Mouse (Mus musculus) Patski (cell line): ENCODE measurements at regions not wholly inside any gene's neighbourhood (a gene's known extent, or its start where the extent isn't known, plus 50 kb on each side); places are given as distances from the start of the nearest gene placed in this dataset.

Experiments used
- ATAC-seq: fragments of 100-300 bp; one replicate; pipeline ENCODE4 v1.8.0; 2021
- CTCF ChIA-PET: fragments of 350-600 bp; sonication (Branson Sonifier 250); formaldehyde crosslinking; loops from one replicate; lab custom pipeline; 2022; ENCODE audit warnings: inconsistent platforms; lab: Charles Lee
- POLR2A ChIA-PET: fragments of 350-600 bp; sonication (Branson Sonifier 250); formaldehyde crosslinking; loops from one replicate; lab custom pipeline; 2022; ENCODE audit warnings: antibody characterized with exemption, inconsistent platforms; lab: Charles Lee
- DNase-seq: peaks from one replicate; pipeline ENCODE4 v3.0.0-alpha.2; 2011; ENCODE audit warnings: low read depth, low spot score
- H3K27me3 ChIP-seq: fragments of 371-371 bp; one replicate; pipeline ENCODE4 v1.5.1; 2021
- CTCF ChIP-seq: fragments of 100-300 bp; IDR thresholded peaks from one replicate; pipeline ENCODE4 v1.5.1; 2021
- in situ Hi-C: fragments of 300-500 bp; cut with MboI; formaldehyde crosslinking; loops from 3 replicates; pipeline ENCODE4 v1.11.1; 2018; ENCODE audit warnings: low pct_unique_long_range_greater_than_20kb, mixed read lengths

DNA sequence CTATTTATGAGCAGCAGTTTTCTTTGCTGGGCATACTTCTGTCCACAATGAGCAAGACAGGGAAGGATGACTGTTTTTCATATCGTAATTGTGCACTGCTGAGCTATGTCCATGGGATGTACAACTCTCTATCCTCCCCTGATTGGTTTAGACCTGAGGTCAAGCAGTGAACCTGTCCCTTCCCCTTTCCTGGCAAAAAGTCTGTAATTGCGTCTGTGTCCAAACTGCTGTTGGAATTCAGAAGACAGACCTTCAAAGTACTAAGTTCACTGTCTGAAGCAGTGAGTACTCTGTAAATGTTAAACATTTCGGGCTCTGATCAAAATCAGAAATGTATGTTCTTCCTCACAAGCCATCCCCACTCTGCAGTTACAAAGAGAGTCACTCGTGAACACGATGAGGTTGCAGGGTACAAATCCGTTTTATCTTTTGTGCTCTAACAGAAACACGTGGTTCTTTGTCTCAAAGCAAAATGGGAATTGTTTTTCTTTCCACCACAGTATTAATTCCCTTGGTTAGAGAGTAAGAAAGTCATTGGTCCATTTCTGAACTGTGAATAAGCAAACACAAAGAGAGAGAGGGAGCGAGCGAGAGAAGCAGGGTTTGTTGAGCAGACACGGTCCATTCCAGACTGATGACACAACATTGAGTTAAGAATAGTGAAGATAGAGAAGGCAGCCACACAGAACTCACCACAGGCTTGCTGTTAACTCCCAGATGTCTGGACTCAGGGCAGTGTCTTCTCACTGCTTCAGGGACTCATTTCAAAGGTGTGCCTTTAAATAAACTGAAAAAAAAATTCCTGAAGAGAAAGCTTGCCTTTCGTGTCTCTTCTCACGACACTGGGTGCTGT is 70.4 kb upstream of the Ifne start:
- in situ Hi-C loops: no loop called here
- ChIA-PET POLR2A (interaction anchor here (0.9 to 6.4 kb wide), 7 partner anchors 14 to 107 kb away, joined by 3 to 61 read pairs (median 4); no protein-coding TSS in a partner anchor), CTCF (interaction anchor here (0.6 to 5.7 kb wide), 10 partner anchors 10 to 176 kb away, joined by 3 to 50 read pairs (median 4); no protein-coding TSS in a partner anchor)
- DNase-seq: peak; percentile 97
- no peak for TF ChIP-seq CTCF
- ATAC-seq: peak; percentile 98
- H3K27me3 ChIP-seq: no peaks in the 10 kb centered on the region

DNA sequence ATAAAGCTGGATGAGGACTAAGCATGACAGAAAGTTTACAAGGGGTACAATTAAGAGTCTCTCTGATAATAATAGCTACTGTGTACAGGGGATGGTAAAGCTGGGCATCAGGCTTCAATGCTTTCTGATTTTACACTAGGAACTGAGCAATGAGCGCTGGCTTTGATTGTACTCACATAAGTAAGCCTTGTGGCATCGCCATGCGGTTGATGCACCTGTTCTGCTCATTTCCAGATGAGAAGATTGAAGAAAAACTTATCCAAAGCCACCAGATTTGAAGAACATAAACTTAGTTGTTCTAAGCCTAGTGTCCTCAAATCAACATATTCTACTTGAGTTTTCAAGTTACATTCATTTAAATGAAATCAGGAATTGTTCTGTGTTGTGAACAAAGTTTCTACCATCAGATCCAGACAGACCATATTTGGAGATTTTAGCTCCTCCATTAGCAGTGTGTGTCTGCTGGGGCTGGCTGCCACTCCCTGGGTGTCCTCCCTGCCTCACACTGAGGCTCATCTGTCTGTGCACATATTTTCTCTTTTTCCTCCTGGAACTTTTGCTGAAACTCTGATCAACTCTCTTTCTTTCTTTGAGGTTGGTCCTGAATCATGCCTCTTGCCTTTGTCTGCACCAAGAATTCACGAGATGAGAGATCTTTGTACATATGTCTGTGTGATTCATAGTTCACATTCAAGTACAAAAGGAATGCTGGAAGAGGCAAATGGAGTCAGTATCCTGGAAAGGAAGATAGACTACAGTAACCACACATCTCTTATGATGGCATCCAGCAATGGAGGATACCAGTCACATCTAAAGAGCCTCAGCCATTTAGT is 68.2 kb upstream of the Ifne start:
- no peak for TF ChIP-seq CTCF
- POLR2A ChIA-PET: interaction anchor here (0.6 to 6.4 kb wide), 6 partner anchors 12 to 176 kb away, joined by 3 to 61 read pairs (median 4); no protein-coding TSS in a partner anchor
- ATAC-seq (no peak), DNase-seq (no peak)
- CTCF ChIA-PET: interaction anchor here (0.6 to 5.7 kb wide), 6 partner anchors 8 to 180 kb away, joined by 3 to 50 read pairs (median 3); no protein-coding TSS in a partner anchor
- no peaks in the 10 kb centered on the region for H3K27me3 ChIP-seq
- in situ Hi-C loops: loop anchor here (25.0 kb wide), 2 partner anchors 186 to 539 kb away; partner anchors contain the start of genes Gm13271, Gm13283 and Gm13290

DNA sequence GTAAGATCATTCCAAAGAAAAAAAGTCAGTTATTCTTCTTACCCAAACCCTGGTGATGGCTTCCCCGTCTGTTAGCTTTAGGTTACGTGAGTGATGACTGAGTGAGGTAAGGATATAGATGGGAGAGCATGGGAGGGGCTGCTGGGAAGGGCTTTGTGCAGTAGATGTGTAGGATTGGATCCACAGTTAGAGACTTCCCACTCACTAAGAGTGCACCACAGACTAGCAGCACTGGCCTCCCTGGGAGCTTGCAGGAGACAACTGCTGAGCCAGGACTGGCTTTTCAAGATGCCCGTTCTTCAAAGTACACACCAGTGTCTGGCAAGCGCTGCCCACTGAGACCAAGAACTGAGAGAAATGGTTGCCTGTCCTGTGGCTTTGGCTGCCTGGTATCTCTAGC is 62.0 kb upstream of the Ifne start:
- no peak for DNase-seq
- ChIA-PET POLR2A (interaction anchor here (0.6 to 1.2 kb wide), 5 partner anchors 9 to 181 kb away, joined by 4 to 7 read pairs (median 4); no protein-coding TSS in a partner anchor), CTCF (interaction anchor here (1.0 to 1.9 kb wide), 5 partner anchors 10 to 184 kb away, joined by 3 to 11 read pairs (median 3); no protein-coding TSS in a partner anchor)
- no peaks in the 10 kb centered on the region for H3K27me3 ChIP-seq
- no peak for ATAC-seq
- TF ChIP-seq CTCF: no peak
- in situ Hi-C loops: loop anchor here (25.0 kb wide), 2 partner anchors 180 to 545 kb away; partner anchors contain the start of genes Gm13271, Gm13283 and Gm13290

DNA sequence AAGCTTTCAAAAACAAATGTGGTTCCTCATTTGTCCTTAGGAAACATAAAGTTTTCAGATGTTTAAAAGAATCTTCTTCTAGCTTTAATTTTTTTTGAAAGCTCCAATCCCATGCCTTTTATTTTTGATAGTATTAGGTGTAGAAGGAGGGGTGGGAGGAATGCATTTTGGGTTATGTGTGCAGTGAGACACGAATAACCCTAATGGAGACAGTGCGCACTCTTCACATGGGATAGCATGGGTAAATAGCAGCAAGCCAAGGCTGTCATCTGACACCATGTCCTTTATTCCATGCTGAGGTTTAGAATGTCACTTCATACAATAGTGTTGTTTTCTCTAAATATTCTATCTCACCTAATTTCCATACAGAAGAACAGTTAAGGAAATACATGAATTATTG is 60.7 kb upstream of the Ifne start:
- DNase-seq (no peak), ATAC-seq (no peak)
- no peak for TF ChIP-seq CTCF
- no peaks in the 10 kb centered on the region for H3K27me3 ChIP-seq
- POLR2A ChIA-PET: interaction anchor here (0.9 to 1.7 kb wide), 3 partner anchors 15 to 111 kb away, joined by 3 to 4 read pairs (median 3); no protein-coding TSS in a partner anchor
- in situ Hi-C loops: loop anchor here (25.0 kb wide), 2 partner anchors 178 to 547 kb away; partner anchors contain the start of genes Gm13271, Gm13283 and Gm13290
- CTCF ChIA-PET: interaction anchor here (0.6 to 2.2 kb wide), 7 partner anchors 8 to 560 kb away, joined by 3 to 11 read pairs (median 3); no protein-coding TSS in a partner anchor

DNA sequence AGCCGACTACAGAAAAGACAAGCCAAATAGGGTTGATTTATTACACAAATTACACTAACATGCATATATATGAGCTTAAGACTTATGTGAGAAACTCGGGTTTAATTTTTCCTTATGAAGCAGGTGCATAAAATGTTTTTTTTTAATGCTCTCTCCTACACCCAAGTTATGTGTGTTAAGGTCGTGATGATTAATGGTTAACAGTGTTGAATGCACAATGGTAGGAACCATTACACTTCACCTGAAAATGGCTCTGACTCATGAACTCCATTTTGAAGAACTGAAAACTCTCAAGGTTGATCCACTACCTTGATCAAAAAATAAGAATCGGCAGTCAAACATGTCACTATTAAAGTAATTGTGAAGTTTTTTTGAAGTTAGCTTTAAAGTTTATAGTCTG is 59.4 kb upstream of the Ifne start:
- in situ Hi-C loops: loop anchor here (5.0 to 25.0 kb wide), 3 partner anchors 108 to 548 kb away; partner anchors contain the start of genes Gm13271, Gm13283 and Gm13290
- H3K27me3 ChIP-seq: no peaks in the 10 kb centered on the region
- ChIA-PET CTCF (interaction anchor here (0.9 to 2.2 kb wide), 7 partner anchors 9 to 117 kb away, joined by 3 to 5 read pairs (median 3); no protein-coding TSS in a partner anchor), POLR2A (interaction anchor here (1.1 to 7.3 kb wide), 4 partner anchors 11 to 110 kb away, joined by 3 to 61 read pairs (median 18); no protein-coding TSS in a partner anchor)
- ATAC-seq (no peak), DNase-seq (no peak)
- no peak for TF ChIP-seq CTCF

DNA sequence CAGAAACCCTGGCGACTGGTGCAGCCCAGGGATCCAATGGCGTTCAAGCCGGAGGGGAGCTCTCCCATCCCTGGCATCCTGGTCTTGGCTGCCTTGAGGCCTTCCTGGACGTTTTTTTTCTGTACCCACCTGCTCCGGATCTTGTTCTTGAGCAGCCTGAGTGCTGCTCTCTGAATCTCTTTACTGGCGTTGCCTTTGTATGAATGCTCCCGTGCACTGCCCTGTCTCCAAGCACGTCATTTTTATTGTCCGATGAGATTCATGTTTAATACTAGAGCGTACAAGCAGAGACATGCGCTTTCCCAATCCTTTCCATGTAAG is 58.7 kb upstream of the Ifne start:
- in situ Hi-C loops: loop anchor here (5.0 to 25.0 kb wide), 3 partner anchors 109 to 549 kb away; partner anchors contain the start of genes Gm13271, Gm13283 and Gm13290
- ATAC-seq: peak; percentile 51
- TF ChIP-seq CTCF: no peak
- CTCF ChIA-PET: interaction anchor here (0.9 to 8.2 kb wide), 7 partner anchors 12 to 118 kb away, joined by 3 to 50 read pairs (median 4); no protein-coding TSS in a partner anchor
- no peak for DNase-seq
- POLR2A ChIA-PET: interaction anchor here (0.6 to 7.3 kb wide), 6 partner anchors 12 to 424 kb away, joined by 3 to 61 read pairs (median 18); no protein-coding TSS in a partner anchor
- no peaks in the 10 kb centered on the region for H3K27me3 ChIP-seq

DNA sequence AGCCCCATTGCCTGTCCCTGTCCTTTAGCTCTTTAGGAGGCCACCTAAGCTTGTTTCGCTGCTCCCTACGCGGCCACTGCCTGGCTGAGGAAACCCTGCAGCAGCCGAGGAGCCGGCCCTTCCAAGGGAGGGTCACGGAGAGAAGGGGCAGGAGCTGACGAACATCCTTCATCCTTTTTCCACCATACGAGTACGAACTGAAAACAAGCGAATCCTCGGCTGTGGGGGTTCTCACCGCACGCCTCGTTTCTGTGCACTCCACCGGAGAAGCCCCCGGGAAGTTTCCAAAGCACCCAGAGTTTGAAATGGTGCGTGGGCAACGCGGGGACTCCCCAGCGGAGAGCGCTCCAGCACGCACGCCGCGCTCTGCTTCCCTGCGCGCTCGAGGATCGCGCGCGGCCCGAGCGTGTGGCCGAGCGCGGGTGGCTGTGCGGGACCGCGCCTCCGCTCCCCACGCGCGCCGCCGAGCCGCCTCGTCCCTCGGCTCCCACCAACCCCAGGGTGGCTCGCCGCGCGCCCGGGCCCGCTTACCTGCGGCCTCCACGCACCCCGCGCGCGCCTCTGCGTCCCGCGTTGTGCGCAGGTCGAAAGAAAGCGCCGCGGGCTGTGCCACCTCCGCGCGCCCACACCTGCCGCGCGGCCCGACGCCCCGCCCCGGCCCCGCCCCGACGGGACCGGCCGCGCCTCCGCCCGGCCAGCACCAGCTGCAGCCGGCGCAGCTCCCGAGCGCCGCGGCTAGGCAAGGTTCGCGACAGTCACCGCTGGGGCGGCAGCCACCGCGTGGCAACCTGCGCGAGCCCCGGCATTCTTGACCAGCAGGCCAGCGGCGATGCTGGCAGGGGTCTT is 58.1 kb upstream of the Ifne start:
- DNase-seq (no peak), ATAC-seq (peak; percentile 89)
- CTCF ChIA-PET: interaction anchor here (0.9 to 8.2 kb wide), 7 partner anchors 13 to 115 kb away, joined by 3 to 50 read pairs (median 5); no protein-coding TSS in a partner anchor
- in situ Hi-C loops: loop anchor here (5.0 to 25.0 kb wide), 3 partner anchors 109 to 549 kb away; partner anchors contain the start of genes Gm13271, Gm13283 and Gm13290
- POLR2A ChIA-PET: interaction anchor here (0.6 to 7.3 kb wide), 12 partner anchors 9 to 425 kb away, joined by 3 to 61 read pairs (median 4); no protein-coding TSS in a partner anchor
- H3K27me3 ChIP-seq: no peaks in the 10 kb centered on the region
- peak; percentile 33 for TF ChIP-seq CTCF

DNA sequence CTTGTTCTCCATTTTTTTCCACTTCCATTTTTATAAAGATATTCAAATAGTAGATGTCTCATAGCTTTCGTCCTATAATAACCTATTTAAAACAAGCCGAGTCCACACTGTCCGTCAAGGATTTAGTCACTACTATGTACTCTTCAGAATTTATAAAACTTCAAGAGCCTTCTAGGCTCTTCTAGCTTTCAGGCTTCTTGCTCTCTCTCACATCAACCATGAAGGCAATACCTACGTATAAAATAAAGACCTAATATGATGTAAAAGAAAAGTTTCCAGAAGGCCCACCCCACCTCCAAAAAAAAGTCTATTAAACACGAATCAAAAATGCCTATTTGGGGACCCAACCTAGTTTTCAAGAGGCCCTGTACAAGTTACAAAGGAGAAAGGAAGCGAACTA is 57.0 kb upstream of the Ifne start:
- ATAC-seq (no peak), DNase-seq (no peak)
- no peak for TF ChIP-seq CTCF
- H3K27me3 ChIP-seq: no peaks in the 10 kb centered on the region
- in situ Hi-C loops: loop anchor here (5.0 to 25.0 kb wide), 3 partner anchors 110 to 550 kb away; partner anchors contain the start of genes Gm13271, Gm13283 and Gm13290
- ChIA-PET CTCF (interaction anchor here (0.7 to 8.2 kb wide), 7 partner anchors 10 to 116 kb away, joined by 3 to 50 read pairs (median 6); no protein-coding TSS in a partner anchor), POLR2A (interaction anchor here (0.6 to 7.3 kb wide), 10 partner anchors 9 to 199 kb away, joined by 3 to 61 read pairs (median 7); no protein-coding TSS in a partner anchor)
